Mouse (Mus musculus) layer of hippocampus, adult 18-20 months (tissue): ENCODE measurements around the gene Arnt. TPM values are rescaled to one million over a fixed set of nuclear protein-coding genes. Genes with fewer than 3 reads are reported as not detected.
"Not testable (repeated sequence)": the region's sequence is repeated elsewhere in the genome, so short reads cannot be mapped to it uniquely, and the experiment has no call there.

Experiments
- DNase-seq, 2 experiments: peaks; one replicate each; pipeline ENCODE4 v3.0.0; 2022; ENCODE audit warnings: low spot score in 2 of 2
- long read RNA-seq: library from polyadenylated mRNA; stranded (forward); transcript quantifications from one replicate; pipeline ENCODE4 v2.0.0, GENCODE M21; 2021
- total RNA-seq, 2 experiments: library from RNA; stranded (reverse); gene quantifications; 2 replicates each; pipeline ENCODE4 v1.2.3; 2021

The Arnt gene
- 10 to 100 TPM; 31.4 to 32.7 TPM for total RNA-seq
- long read RNA-seq, full-length matches to known transcripts: 6 of 18 reads
- long read RNA-seq, partial matches to known transcripts: 3 of 18 reads
- long read RNA-seq, other reads (novel, unspliced or antisense): 9 of 18 reads

DNA sequence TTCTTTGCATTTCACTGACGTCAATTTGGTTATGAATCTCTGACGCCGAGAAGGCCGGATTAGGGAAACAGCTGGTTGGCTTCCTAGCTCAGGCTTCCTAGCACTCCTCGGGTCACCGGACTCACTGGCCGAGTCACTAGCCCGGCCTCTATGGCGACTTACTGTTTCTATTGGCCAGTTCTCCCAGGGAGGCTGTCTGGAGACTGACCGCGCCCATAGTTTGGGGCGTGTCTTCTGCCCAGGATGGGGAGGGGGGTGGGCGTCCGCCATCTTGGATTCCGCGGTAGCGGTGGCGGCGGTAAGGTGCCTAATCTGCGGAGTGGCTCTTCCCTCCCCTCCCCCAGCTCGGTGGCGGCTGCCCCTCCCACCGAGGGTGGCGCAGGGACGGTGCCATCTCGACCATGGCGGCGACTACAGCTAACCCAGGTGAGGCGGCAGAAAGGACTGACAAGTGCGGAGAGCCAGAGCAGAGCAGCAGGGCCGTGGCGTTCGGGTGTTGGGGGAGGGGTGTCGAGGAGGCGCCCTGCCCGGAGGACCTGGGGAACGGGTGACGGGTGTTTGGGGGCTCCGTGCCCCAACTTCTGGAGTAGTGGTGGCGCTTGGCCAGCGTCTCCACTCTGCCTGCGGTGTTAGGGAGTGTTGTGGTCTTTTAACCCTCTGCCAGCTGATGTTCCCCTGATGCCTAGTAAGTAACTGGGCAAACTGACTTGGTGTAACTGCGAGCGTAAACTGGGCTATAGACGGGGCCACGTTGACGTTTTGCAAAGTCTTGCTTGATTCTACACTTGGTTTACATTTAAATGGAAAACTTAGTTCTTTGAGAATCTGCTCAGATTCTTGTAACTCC lies at the start of gene Arnt:
Gene Arnt, plus strand, starts transcription at position 253 of the 847 bp plus-strand sequence.
- DNase-seq: peak; percentile 83 to 92

DNA sequence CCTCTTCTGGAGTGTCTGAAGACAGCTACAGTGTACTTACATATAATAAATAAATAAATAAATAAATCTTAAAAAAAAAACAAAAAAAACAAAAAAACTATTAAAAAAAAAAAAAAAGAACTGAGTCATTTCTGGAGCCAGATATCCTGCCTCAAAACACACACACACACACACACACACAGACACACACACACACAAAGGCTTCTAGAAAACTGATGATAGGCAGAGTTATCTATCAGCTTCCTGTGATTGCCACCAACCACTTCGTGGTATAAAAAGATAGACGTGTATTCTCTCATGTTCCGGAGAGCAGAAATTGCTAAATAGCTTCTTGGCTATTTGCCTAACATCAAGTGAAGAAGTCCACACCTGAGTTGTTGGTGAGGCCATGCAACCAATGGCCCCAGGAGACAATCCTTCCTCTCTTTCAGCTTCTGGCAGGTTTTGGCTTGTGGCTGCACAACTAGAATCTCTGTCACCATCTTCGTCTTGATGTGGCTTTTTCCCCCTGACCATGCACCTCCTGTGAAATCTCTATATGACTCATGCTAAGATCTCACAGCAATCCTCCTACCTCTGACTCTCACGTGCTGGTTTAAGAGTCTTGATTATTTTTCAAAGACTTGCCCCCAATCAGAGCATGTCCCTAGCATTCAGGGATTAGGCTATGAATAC lies 48.6 kb upstream of the Arnt start:
- no peak for DNase-seq

DNA sequence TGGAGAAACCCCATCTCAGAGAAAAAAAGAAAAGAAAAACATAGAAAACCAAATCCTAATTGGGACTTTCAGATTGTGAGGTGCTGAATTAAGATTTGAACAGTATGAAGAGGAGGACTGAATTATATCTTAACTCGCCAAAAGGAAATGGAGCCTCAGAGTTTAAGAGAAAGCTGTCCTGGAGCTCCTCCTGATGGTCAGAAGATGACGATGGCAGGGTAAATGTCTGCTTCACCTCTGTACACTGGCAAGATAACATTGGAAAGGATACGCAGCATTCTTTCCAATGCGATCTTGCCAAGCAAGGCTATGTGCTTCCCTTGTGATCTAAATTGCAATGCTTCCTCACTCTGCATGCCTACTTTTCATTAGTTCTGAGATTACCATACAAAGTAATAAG lies 39.8 kb upstream of the Arnt start:
- DNase-seq: peak in 1 of 2 experiments; percentile 6

GRCm38 (mm10) chr3:95402741-95403140 lies 31.4 kb upstream of the Arnt start, which contains the start of gene 4930558C23Rik:
Gene 4930558C23Rik (minus strand): TSS chr3:95402841.
- DNase-seq: no peak

DNA sequence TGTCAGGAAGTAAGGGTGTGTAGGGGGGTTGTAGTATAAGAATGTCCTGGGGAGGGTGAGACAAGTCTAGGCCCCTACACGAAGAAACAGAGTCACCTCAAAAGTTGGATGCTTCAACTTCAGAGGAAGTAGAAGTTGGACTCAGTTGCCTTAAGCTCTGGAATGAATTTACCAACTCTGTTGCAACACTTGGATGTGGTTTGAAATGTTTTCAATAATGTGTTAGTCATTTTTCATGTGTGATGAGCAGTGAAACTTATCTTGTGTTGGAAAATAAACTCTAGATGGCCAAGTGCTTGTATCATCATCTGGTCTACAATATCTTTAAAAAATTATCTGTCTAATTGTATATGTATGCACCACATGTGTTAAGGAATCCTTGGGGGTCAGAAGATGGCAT lies 26.5 kb upstream of the Arnt start:
- DNase-seq: no peak

DNA sequence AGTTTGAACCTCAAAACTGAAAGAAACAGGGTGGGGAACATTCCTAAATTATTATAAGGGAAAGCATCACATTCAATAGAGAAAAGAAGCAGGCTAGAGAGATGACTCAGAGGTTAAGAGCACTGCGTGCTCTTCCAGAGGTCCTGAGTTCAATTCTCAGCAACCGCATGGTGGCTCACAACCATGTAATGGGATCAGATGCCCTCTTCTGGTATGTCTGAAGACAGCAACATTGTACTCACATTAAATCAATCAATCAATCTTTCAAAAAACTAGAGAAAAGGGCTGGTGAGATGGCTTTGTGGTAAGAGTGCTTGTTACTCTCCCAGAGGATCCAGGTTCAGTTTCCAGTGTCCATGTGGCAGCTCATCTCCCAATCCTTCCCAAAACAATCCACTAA lies 25.3 kb upstream of the Arnt start:
- no peak for DNase-seq

DNA sequence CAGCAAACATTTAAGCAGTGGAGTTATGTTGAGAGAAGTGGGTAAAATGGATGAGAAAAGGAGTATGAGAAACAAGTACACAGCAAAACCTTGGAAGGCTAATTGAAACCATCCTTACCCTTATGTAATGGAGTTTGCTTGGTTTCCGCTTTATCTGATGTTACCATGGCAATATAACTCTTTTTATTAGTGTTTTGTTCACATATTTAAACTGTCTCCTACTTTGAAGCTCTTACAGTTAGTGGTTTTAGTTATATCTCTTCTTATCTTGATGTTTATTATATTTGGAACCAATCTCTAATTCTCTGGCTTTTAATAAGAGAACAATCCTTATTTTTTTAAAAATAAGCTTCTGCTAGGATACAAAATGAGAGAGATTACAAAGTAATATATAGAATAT lies 21.9 kb upstream of the Arnt start:
- DNase-seq: no peak

DNA sequence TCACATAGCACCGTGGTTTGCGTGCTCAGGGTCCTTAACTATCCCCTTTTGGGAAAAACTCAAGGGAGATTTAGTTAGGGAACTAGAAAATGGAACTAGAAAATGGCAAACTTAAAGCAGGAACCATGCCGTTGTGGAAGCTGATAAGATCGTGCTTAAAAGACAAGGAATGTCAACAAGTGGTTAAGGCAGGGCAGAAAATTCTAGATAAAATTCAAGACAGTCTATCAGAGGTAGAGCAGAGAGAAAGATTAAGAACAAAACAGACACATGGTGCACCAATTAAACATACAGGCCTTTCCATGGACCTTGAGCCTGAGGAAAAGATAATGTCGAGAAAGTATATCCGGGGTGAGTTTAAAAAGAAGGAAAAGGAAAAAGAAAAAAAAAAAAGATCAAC lies 16.3 kb upstream of the Arnt start:
- no peak for DNase-seq

- DNase-seq: not testable (repeated sequence)
Observed at GRCm38 (mm10) chr3:95426476-95426875, 7.7 kb upstream of the Arnt start.

- not testable (repeated sequence) for DNase-seq
Observed at GRCm38 (mm10) chr3:95427117-95427890, 6.9 kb upstream of the Arnt start.

GRCm38 (mm10) chr3:95427891-95428238 lies 6.3 kb upstream of the Arnt start:
- DNase-seq: peak in 1 of 2 experiments; percentile 16

GRCm38 (mm10) chr3:95428423-95428822 lies 5.8 kb upstream of the Arnt start:
- not testable (repeated sequence) for DNase-seq

DNA sequence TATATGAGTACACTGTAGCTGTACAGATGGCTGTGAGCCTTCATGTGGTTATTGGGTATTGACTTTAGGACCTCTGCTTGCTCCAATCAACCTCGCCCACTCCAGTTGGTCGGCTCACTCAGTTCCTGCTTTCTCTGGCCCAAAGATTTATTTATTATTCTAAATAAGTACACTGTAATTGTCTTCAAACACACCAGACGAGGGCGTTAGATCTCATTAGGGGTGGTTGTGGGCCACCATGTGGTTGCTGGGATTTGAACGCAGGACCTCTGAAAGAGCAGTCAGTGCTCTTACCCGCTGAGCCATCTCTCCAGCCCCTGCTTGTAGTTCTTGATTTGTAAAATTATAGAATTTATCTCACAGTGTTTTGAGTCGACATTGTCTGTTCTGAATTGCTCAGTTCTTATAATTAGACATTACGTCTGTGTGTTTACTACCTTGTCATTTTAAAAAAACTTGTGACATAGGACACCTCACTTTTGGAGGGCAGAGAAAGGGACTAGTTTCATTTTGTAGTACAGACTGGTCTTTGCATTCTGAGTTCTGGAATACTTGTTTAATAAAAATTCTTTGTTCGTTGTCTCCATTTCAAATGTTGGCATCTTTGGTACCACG lies 780 bp upstream of the Arnt start:
- no peak for DNase-seq

DNA sequence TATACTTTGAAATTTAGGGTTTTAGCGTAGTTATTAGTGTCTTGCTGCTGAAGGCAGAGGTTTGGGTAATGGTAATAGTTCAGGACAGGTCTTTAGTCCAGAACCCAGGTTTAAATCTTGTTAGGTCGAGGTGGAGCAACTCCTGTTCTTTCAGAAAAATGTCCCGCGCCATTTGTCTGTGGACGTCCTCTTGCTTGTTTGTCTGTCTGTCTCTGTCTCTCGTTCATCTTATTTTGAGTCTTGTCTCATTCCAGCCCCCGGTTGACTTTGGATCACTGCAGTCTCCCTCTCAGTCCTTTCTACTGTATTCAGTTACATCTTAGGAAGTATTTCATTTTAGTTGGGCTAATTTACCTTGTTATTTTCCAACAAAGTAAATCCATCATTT lies 789 bp downstream of the Arnt start:
- peak in 1 of 2 experiments; percentile 12 for DNase-seq

GRCm38 (mm10) chr3:95435561-95435960 lies 1.4 kb downstream of the Arnt start:
- no peak for DNase-seq

DNA sequence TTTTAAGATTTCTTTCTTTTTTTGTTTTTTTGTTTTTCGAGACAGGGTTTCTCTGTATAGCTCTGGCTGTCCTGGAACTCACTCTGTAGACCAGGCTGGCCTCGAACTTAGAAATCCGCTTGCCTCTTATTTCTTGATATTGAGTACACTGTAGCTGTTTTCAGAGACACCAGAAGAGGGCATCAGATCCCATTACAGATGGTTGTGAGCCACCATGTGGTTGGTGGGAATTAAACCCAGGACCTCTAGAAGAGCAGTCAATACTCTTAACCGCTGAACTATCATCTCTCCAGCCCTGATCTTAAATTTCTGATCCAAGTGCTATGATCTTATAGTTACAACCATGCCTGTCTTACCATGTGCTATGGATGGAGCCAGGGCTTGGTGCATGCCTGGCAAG lies 4.4 kb downstream of the Arnt start:
- not testable (repeated sequence) for DNase-seq

GRCm38 (mm10) chr3:95439670-95440069 lies 5.5 kb downstream of the Arnt start:
- no peak for DNase-seq

DNA sequence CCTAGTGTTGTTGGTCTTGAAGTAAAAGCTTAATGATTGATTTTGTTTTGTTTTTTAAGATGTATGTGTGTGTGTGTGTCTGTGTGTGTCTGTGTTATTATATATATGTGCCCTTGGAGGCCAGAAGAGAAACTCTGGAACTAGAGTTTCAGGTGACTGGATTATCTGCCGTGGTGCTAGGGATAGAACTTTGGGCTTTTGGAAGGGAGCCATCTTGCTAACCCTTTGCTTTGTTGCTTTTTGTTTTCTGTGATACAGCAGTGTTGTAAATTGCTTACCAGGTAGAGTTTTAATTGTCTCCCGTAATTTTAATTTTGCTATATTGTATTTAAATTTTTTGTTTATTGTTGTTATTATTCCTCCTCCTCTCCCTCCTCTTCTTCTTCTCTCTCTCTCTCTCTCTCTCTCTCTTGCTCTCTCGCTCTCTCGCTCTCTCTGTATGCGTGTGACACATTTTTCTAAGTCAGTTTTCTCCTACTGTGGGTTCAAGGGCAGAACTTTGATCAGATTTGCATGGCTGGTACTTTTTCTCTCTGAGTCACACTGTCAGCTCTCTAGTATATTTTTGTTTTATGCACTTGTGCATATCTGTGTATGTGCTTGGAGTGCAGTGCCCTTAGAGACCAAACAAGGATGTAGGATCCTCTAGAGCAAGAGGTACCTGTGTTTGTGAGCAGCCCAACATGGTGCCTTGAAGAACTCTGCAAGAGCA lies 8.4 kb downstream of the Arnt start:
- no peak for DNase-seq

DNA sequence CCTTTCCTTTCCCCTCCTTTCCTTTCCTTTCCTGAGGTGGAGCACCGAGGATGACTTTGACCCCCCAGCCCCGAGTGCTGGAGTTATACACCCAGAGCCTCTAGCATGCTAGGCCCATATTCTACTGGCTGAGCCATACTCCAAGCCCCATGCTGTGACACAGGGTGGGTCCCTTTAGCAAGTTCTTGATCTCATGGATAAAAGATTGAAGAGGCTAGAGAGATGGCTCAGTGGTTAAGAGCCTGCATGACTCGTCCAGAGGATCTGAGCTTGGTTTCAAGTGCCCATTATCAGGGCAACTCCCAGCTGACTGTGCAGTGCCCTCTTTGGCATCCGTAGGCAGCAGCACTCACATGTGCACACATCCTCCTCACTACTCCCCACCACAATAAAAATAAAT lies 11.1 kb downstream of the Arnt start:
- no peak for DNase-seq

DNA sequence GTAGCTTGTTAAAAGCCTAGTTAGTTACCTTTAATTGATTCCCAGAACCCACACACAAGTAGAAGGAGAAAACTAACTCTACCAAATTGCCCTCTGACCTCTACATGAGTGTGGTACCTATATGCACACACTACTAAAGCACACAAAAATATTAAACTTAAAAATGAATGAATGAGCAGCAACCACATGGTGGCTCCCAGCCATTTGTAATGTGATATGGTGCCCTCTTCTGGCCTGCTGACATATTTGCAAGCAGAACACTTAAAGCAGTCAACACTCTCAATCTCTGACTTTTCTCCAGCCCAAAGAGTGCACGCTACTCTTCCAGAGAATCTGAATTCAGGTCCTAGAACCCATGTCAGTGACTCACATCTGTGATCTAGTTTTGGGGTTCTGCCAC lies 16.2 kb downstream of the Arnt start:
- DNase-seq: peak in 1 of 2 experiments; percentile 53
